Mouse (Mus musculus): Measurements from ENCODE around the gene Sh3gl2. TPM values are rescaled to one million over a fixed set of nuclear protein-coding genes. Genes with fewer than 3 reads are reported as not detected.

Gene Sh3gl2
- polyA plus RNA-seq, 1 experiment from 2014 or later = 4.7 TPM

- Histone ChIP-seq H3K27me3 (ENCODE audit: control insufficient read depth, insufficient read depth, low read length) (no peaks in the 10 kb centered on the region), H3K4me1 (ENCODE audit: control insufficient read depth, insufficient read depth, low read length) (no peaks in the 10 kb centered on the region), H3K36me3 (replicated peaks; ENCODE audit: control insufficient read depth, insufficient read depth, low read depth, low read length) (no peaks in the 10 kb centered on the region), H3K27ac (replicated peaks; ENCODE audit: low read depth, low read length) (no peak overlapping the region), H3K4me3 (ENCODE audit: low read depth, low read length) (no peak overlapping the region), H3K9me3 (replicated peaks; ENCODE audit: control insufficient read depth, low read length) (no peaks in the 10 kb centered on the region), H3K4me2 (ENCODE audit: low read depth, low read length) (no peak overlapping the region), H3K9ac (replicated peaks; ENCODE audit: low read length) (no peak overlapping the region)
- ATAC-seq (replicated peaks; ENCODE audit: insufficient number of reproducible peaks, low FRiP score, low TSS enrichment, low read depth) (no peak), DNase-seq (ENCODE audit: low spot score) (no peak)
Observed at GRCm38 (mm10) chr4:85594159-85594558, 389.2 kb downstream of the Sh3gl2 start.

DNA sequence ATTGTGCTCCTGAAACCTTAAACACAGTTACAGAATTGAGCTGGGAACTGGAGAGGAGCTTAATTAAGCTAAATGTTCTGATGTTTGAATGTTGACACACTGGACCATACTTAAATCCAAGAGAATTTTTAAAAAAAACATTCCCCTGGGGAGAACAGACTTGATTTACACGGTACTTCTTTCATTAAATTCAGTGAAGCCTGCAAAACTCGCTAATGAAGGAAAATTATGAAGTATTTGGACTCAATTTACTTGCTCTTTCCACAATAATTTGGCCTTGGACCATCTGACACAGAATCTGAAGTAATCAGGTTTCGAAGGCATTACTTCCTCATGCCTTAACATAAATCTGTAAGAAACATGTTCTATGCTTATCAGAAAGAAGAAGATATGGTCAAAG lies 408.4 kb downstream of the Sh3gl2 start:
- no peak overlapping the region for H3K4me3 ChIP-seq (ENCODE audit: low read depth, low read length)
- H3K4me2 ChIP-seq (ENCODE audit: low read depth, low read length) = no peak overlapping the region
- H3K27ac ChIP-seq (replicated peaks; ENCODE audit: low read depth, low read length) = no peak overlapping the region
- ATAC-seq (replicated peaks; ENCODE audit: insufficient number of reproducible peaks, low FRiP score, low TSS enrichment, low read depth) (no peak), DNase-seq (ENCODE audit: low spot score) (no peak)
- no peaks in the 10 kb centered on the region for H3K9me3 ChIP-seq (replicated peaks; ENCODE audit: control insufficient read depth, low read length)
- H3K9ac ChIP-seq (replicated peaks; ENCODE audit: low read length) = no peak overlapping the region
- no peaks in the 10 kb centered on the region for H3K36me3 ChIP-seq (replicated peaks; ENCODE audit: control insufficient read depth, insufficient read depth, low read depth, low read length)
- no peaks in the 10 kb centered on the region for H3K27me3 ChIP-seq (ENCODE audit: control insufficient read depth, insufficient read depth, low read length)
- 73% methylated on average over 3 of the region's 3 CpGs for WGBS
- H3K4me1 ChIP-seq (ENCODE audit: control insufficient read depth, insufficient read depth, low read length) = no peaks in the 10 kb centered on the region

DNA sequence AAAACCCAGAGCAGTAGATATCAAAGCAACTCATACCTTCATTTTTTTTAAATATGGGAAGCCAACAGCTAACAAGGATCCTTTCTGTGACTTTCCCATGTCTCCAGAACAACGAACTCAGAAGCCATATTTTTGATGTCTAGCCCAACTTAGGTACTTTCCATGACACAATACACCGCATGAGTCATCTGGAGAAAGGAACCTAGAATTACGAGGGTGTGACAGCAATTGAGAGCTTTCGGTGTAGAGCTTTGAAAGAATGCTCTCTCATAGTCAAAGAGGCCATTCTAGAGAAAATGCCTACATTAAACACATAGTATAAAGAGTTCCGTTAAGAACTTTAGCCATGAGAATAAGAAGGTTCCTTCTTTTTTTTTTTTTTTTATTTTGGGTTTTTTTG lies 413.8 kb downstream of the Sh3gl2 start:
- no peak for ATAC-seq (replicated peaks; ENCODE audit: insufficient number of reproducible peaks, low FRiP score, low TSS enrichment, low read depth)
- no peaks in the 10 kb centered on the region for H3K4me1 ChIP-seq (ENCODE audit: control insufficient read depth, insufficient read depth, low read length)
- no peak overlapping the region for H3K4me2 ChIP-seq (ENCODE audit: low read depth, low read length)
- no peak overlapping the region for H3K9ac ChIP-seq (replicated peaks; ENCODE audit: low read length)
- H3K9me3 ChIP-seq (replicated peaks; ENCODE audit: control insufficient read depth, low read length) = no peaks in the 10 kb centered on the region
- H3K27ac ChIP-seq (replicated peaks; ENCODE audit: low read depth, low read length) = no peak overlapping the region
- no peaks in the 10 kb centered on the region for H3K27me3 ChIP-seq (ENCODE audit: control insufficient read depth, insufficient read depth, low read length)
- DNase-seq (ENCODE audit: low spot score) = no peak
- H3K4me3 ChIP-seq (ENCODE audit: low read depth, low read length) = no peak overlapping the region
- no peaks in the 10 kb centered on the region for H3K36me3 ChIP-seq (replicated peaks; ENCODE audit: control insufficient read depth, insufficient read depth, low read depth, low read length)
- 87% methylated on average over 5 of the region's 5 CpGs for WGBS

GRCm38 (mm10) chr4:85619261-85619660 lies 414.3 kb downstream of the Sh3gl2 start:
- H3K9ac ChIP-seq (replicated peaks; ENCODE audit: low read length) = no peak overlapping the region
- H3K27me3 ChIP-seq (ENCODE audit: control insufficient read depth, insufficient read depth, low read length) = no peaks in the 10 kb centered on the region
- H3K4me3 ChIP-seq (ENCODE audit: low read depth, low read length) = no peak overlapping the region
- WGBS = 76% methylated on average over 3 of the region's 3 CpGs
- no peaks in the 10 kb centered on the region for H3K4me1 ChIP-seq (ENCODE audit: control insufficient read depth, insufficient read depth, low read length)
- ATAC-seq (replicated peaks; ENCODE audit: insufficient number of reproducible peaks, low FRiP score, low TSS enrichment, low read depth) (no peak), DNase-seq (ENCODE audit: low spot score) (no peak)
- no peak overlapping the region for H3K4me2 ChIP-seq (ENCODE audit: low read depth, low read length)
- H3K9me3 ChIP-seq (replicated peaks; ENCODE audit: control insufficient read depth, low read length) = no peaks in the 10 kb centered on the region
- no peaks in the 10 kb centered on the region for H3K36me3 ChIP-seq (replicated peaks; ENCODE audit: control insufficient read depth, insufficient read depth, low read depth, low read length)
- no peak overlapping the region for H3K27ac ChIP-seq (replicated peaks; ENCODE audit: low read depth, low read length)

GRCm38 (mm10) chr4:85629381-85629780 lies 424.5 kb downstream of the Sh3gl2 start:
- ATAC-seq (replicated peaks; ENCODE audit: insufficient number of reproducible peaks, low FRiP score, low TSS enrichment, low read depth) (no peak), DNase-seq (ENCODE audit: low spot score) (no peak)
- H3K4me2 ChIP-seq (ENCODE audit: low read depth, low read length) = no peak overlapping the region
- H3K27me3 ChIP-seq (ENCODE audit: control insufficient read depth, insufficient read depth, low read length) = no peaks in the 10 kb centered on the region
- 82% methylated on average over 7 of the region's 7 CpGs for WGBS
- H3K4me3 ChIP-seq (ENCODE audit: low read depth, low read length) = no peak overlapping the region
- no peak overlapping the region for H3K9ac ChIP-seq (replicated peaks; ENCODE audit: low read length)
- H3K4me1 ChIP-seq (ENCODE audit: control insufficient read depth, insufficient read depth, low read length) = no peaks in the 10 kb centered on the region
- no peak overlapping the region for H3K27ac ChIP-seq (replicated peaks; ENCODE audit: low read depth, low read length)
- H3K36me3 ChIP-seq (replicated peaks; ENCODE audit: control insufficient read depth, insufficient read depth, low read depth, low read length) = no peaks in the 10 kb centered on the region
- H3K9me3 ChIP-seq (replicated peaks; ENCODE audit: control insufficient read depth, low read length) = no peaks in the 10 kb centered on the region

- 93% methylated on average over 5 of the region's 5 CpGs for WGBS
- DNase-seq (ENCODE audit: low spot score) = no peak
- Histone ChIP-seq H3K27ac (replicated peaks; ENCODE audit: low read depth, low read length) (no peak overlapping the region), H3K9ac (replicated peaks; ENCODE audit: low read length) (no peak overlapping the region), H3K4me3 (ENCODE audit: low read depth, low read length) (no peak overlapping the region), H3K9me3 (replicated peaks; ENCODE audit: control insufficient read depth, low read length) (no peaks in the 10 kb centered on the region), H3K36me3 (replicated peaks; ENCODE audit: control insufficient read depth, insufficient read depth, low read depth, low read length) (no peaks in the 10 kb centered on the region), H3K4me2 (ENCODE audit: low read depth, low read length) (no peak overlapping the region), H3K4me1 (ENCODE audit: control insufficient read depth, insufficient read depth, low read length) (no peaks in the 10 kb centered on the region), H3K27me3 (ENCODE audit: control insufficient read depth, insufficient read depth, low read length) (no peaks in the 10 kb centered on the region)
- no peak for ATAC-seq (replicated peaks; ENCODE audit: insufficient number of reproducible peaks, low FRiP score, low TSS enrichment, low read depth)
Observed at GRCm38 (mm10) chr4:85669271-85669670, 464.3 kb downstream of the Sh3gl2 start.

- H3K36me3 ChIP-seq (replicated peaks; ENCODE audit: control insufficient read depth, insufficient read depth, low read depth, low read length) = no peaks in the 10 kb centered on the region
- 75% methylated on average over 1 of the region's 1 CpGs for WGBS
- no peak for ATAC-seq (replicated peaks; ENCODE audit: insufficient number of reproducible peaks, low FRiP score, low TSS enrichment, low read depth)
Observed at GRCm38 (mm10) chr4:85669735-85670134, 464.8 kb downstream of the Sh3gl2 start.

DNA sequence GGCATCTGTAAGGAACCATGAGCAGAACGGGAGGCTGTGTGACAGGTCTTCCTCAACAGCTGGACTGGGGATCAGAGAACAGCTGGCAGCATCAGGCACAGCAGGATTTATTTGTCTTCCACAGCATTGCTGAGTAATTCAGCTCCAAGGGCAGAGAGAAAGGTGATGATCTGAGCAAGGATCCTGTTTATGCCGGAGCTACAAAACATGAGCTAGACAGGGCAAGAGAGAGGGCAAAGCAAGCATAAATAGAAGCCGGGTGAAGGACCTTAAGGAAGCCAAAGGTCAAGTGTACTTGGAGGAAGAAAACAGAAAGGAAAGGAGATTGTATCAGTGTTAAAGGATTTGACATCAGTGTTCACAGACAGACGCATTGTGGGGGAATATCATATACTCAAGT lies 467.4 kb downstream of the Sh3gl2 start:
- no peak overlapping the region for H3K9ac ChIP-seq (replicated peaks; ENCODE audit: low read length)
- H3K36me3 ChIP-seq (replicated peaks; ENCODE audit: control insufficient read depth, insufficient read depth, low read depth, low read length) = no peaks in the 10 kb centered on the region
- H3K27me3 ChIP-seq (ENCODE audit: control insufficient read depth, insufficient read depth, low read length) = no peaks in the 10 kb centered on the region
- 32% methylated on average over 4 of the region's 4 CpGs for WGBS
- ATAC-seq (replicated peaks; ENCODE audit: insufficient number of reproducible peaks, low FRiP score, low TSS enrichment, low read depth) (no peak), DNase-seq (ENCODE audit: low spot score) (no peak)
- H3K9me3 ChIP-seq (replicated peaks; ENCODE audit: control insufficient read depth, low read length) = no peaks in the 10 kb centered on the region
- H3K27ac ChIP-seq (replicated peaks; ENCODE audit: low read depth, low read length) = no peak overlapping the region
- H3K4me2 ChIP-seq (ENCODE audit: low read depth, low read length) = no peak overlapping the region
- H3K4me1 ChIP-seq (ENCODE audit: control insufficient read depth, insufficient read depth, low read length) = no peaks in the 10 kb centered on the region
- no peak overlapping the region for H3K4me3 ChIP-seq (ENCODE audit: low read depth, low read length)

More at GRCm38 (mm10) chr4:85669735-85670134, 464.8 kb downstream of the Sh3gl2 start:
- Histone ChIP-seq H3K4me3 (ENCODE audit: low read depth, low read length) (no peak overlapping the region), H3K9ac (replicated peaks; ENCODE audit: low read length) (no peak overlapping the region), H3K4me2 (ENCODE audit: low read depth, low read length) (no peak overlapping the region), H3K4me1 (ENCODE audit: control insufficient read depth, insufficient read depth, low read length) (no peaks in the 10 kb centered on the region), H3K9me3 (replicated peaks; ENCODE audit: control insufficient read depth, low read length) (no peaks in the 10 kb centered on the region), H3K27me3 (ENCODE audit: control insufficient read depth, insufficient read depth, low read length) (no peaks in the 10 kb centered on the region), H3K27ac (replicated peaks; ENCODE audit: low read depth, low read length) (no peak overlapping the region)
- DNase-seq (ENCODE audit: low spot score) = no peak

Data from embryonic facial prominence, embryonic 11.5 days (tissue).